20 mouse cellular contexts compared by ENCODE assay signal in genomic region chr17:75544262-75544661, GRCm38 (mm10). TPM values are rescaled to one million over a fixed set of nuclear protein-coding genes. Genes with fewer than 3 reads are reported as not detected.
DNase-seq lines count a peak whose midpoint lies in the region; ATAC-seq and TF ChIP-seq lines count a peak whose summit lies in the region.
"Had no signal": no experiment of that assay in that cellular context is flagged by ENCODE, and none has a peak within 500 bp of the region (broad histone marks: within the 10 kb centered on the region; RNA-seq: fewer than 3 reads in every experiment).

No protein-coding gene starts in this region.

- H3K27me3 ChIP-seq in heart, embryonic 15.5 days: no peaks in the 10 kb centered on the region
- no peaks in the 10 kb centered on the region for H3K27me3 ChIP-seq in liver, embryonic 11.5 days (replicated peaks; ENCODE audit: control insufficient read depth, insufficient read depth, low read length)
- no peaks in the 10 kb centered on the region for H3K27me3 ChIP-seq in intestine, postnatal 0 days (replicated peaks; ENCODE audit: control insufficient read depth, insufficient read depth, low read length)
- H3K27me3 ChIP-seq: CH12.LX; embryonic facial prominence, embryonic 13.5 days had no signal

- no peak overlapping the region for H3K9ac ChIP-seq in heart, embryonic 15.5 days
- H3K9ac ChIP-seq in liver, embryonic 11.5 days (ENCODE audit: low read depth, low read length): no peak overlapping the region
- H3K9ac ChIP-seq in intestine, postnatal 0 days (ENCODE audit: low read depth, low read length): no peak overlapping the region
- H3K9ac ChIP-seq: embryonic facial prominence, embryonic 13.5 days; lung, embryonic 14.5 days had no signal

- peaks cover 17% of the 10 kb centered on the region for H3K4me1 ChIP-seq in heart, embryonic 15.5 days (replicated peaks)
- H3K4me1 ChIP-seq in liver, embryonic 11.5 days (replicated peaks; ENCODE audit: control insufficient read depth, insufficient read depth, low read length): peaks cover 16% of the 10 kb centered on the region
- no peaks in the 10 kb centered on the region for H3K4me1 ChIP-seq in intestine, postnatal 0 days (replicated peaks; ENCODE audit: control insufficient read depth, insufficient read depth, low read length)

- DNase-seq in adrenal gland, adult (ENCODE audit: inconsistent age in 2 of 2, low spot score in 1 of 2): peak; percentile 39
- DNase-seq in adrenal gland, postnatal 4 days (ENCODE audit: low spot score in 2 of 2): no peak
- DNase-seq in 416B (ENCODE audit: low read depth): peak; percentile 17
- peak; percentile 25 for DNase-seq in liver, embryonic 11.5 days (ENCODE audit: low spot score)
- no peak for DNase-seq in lung, postnatal 4 days
- no peak for DNase-seq in c-Kit-positive CD71-positive TER-119-positive erythroid progenitor cells, embryonic 14.5 days (ENCODE audit: low spot score)
- DNase-seq: cerebellum, postnatal 36 days; gastrocnemius, postnatal 14 days; lung, embryonic 14.5 days; right cerebral cortex, adult 18-20 months; thymus, postnatal 14 days had no signal

- H3K4me3 ChIP-seq in heart, embryonic 15.5 days: no peak overlapping the region
- no peak overlapping the region for H3K4me3 ChIP-seq in liver, embryonic 11.5 days (ENCODE audit: low read depth, low read length)
- no peak overlapping the region for H3K4me3 ChIP-seq in intestine, postnatal 0 days (ENCODE audit: low read depth, low read length)
- H3K4me3 ChIP-seq: embryonic facial prominence, embryonic 13.5 days; hindbrain, embryonic 10.5 days; layer of hippocampus, adult 2 months; left cerebral cortex, adult 2 months had no signal

- peak; percentile 35; the same call in 1 of the 2 replicates for ATAC-seq in heart, embryonic 15.5 days (replicated peaks; ENCODE audit: insufficient number of reproducible peaks, insufficient read depth, low FRiP score, low read depth)
- peak; percentile 56 for ATAC-seq in liver, embryonic 11.5 days (replicated peaks; ENCODE audit: low FRiP score)
- no peak for ATAC-seq in intestine, postnatal 0 days
- ATAC-seq: inflammation-experienced regulatory T-cells, adult 6 months had no signal

- peaks cover 28% of the 10 kb centered on the region for H3K36me3 ChIP-seq in heart, embryonic 15.5 days
- peaks cover 16% of the 10 kb centered on the region; the same call in 1 of the 2 replicates for H3K36me3 ChIP-seq in liver, embryonic 11.5 days (ENCODE audit: control insufficient read depth, insufficient read depth, low read length)
- H3K36me3 ChIP-seq in intestine, postnatal 0 days (ENCODE audit: control insufficient read depth, insufficient read depth): peaks cover 28% of the 10 kb centered on the region

- H3K9me3 ChIP-seq in heart, embryonic 15.5 days (replicated peaks): no peaks in the 10 kb centered on the region
- H3K9me3 ChIP-seq in liver, embryonic 11.5 days (ENCODE audit: control insufficient read depth, low read length): no peaks in the 10 kb centered on the region
- no peaks in the 10 kb centered on the region for H3K9me3 ChIP-seq in intestine, postnatal 0 days (ENCODE audit: control insufficient read depth)
- H3K9me3 ChIP-seq: embryonic facial prominence, embryonic 13.5 days; hindbrain, embryonic 10.5 days had no signal

- H3K4me2 ChIP-seq in heart, embryonic 15.5 days: no peak overlapping the region
- H3K4me2 ChIP-seq in liver, embryonic 11.5 days: no peak overlapping the region
- H3K4me2 ChIP-seq in intestine, postnatal 0 days (replicated peaks; ENCODE audit: low read depth): no peak overlapping the region
- H3K4me2 ChIP-seq: embryonic facial prominence, embryonic 13.5 days; lung, embryonic 14.5 days had no signal

- H3K27ac ChIP-seq in heart, embryonic 15.5 days: 0 out of 2 replicates have a peak overlapping the region, but pooled peaks have one; percentile 33
- no peak overlapping the region for H3K27ac ChIP-seq in liver, embryonic 11.5 days (ENCODE audit: low read depth, low read length)
- H3K27ac ChIP-seq in intestine, postnatal 0 days (ENCODE audit: low read depth, low read length): no peak overlapping the region
- H3K27ac ChIP-seq: embryonic facial prominence, embryonic 13.5 days; hindbrain, embryonic 10.5 days; layer of hippocampus, adult 2 months; left cerebral cortex, adult 2 months; stomach, postnatal 0 days had no signal

- 30% methylated on average over 7 of the region's 7 CpGs for WGBS in heart, embryonic 15.5 days
- WGBS in liver, embryonic 11.5 days: 55% methylated on average over 7 of the region's 7 CpGs
- WGBS in intestine, postnatal 0 days: 82% methylated on average over 7 of the region's 7 CpGs

- no peak for TF ChIP-seq CTCF in intestine, postnatal 0 days (IDR thresholded peaks at IDR 0.05; ENCODE audit: low read depth)

RNA-seq across cellular contexts. Expression of gene Fam98a, which starts 7.5 kb away (rescaled TPM):
- 10 to 100 TPM; 22.9 to 26.5 TPM for total RNA-seq in adrenal gland, postnatal 4 days (2021)
- 21.5 and 23.5 TPM in 2 replicates for polyA plus RNA-seq in heart, embryonic 15.5 days (2015; fragmentation: Nextera tagmentation; extraction: Ambion mirVana)
- polyA plus RNA-seq in liver, embryonic 11.5 days (2014; fragmentation: Nextera tagmentation; extraction: Ambion mirVana): 9.5 and 10.4 TPM in 2 replicates
- 17.3 and 18.0 TPM in 2 replicates for polyA plus RNA-seq in intestine, postnatal 0 days (2015; fragmentation: Nextera tagmentation; extraction: Ambion mirVana)

Comparison
In these comparisons a context has a peak if more than half of its experiments do, and no peak if none do; other contexts are left out.
1. DNase-seq: peak in adrenal gland, adult (2 of 2), 416B (single experiment) and liver, embryonic 11.5 days (single experiment); none in adrenal gland, postnatal 4 days (0 of 2), lung, postnatal 4 days (0 of 2) and c-Kit-positive CD71-positive TER-119-positive erythroid progenitor cells, embryonic 14.5 days (single experiment).